Mouse (Mus musculus): ENCODE measurements around the gene Slc6a3. TPM values are rescaled to one million over a fixed set of nuclear protein-coding genes. Genes with fewer than 3 reads are reported as not detected.

Slc6a3 gene
- polyA plus RNA-seq, 1 experiment from 2014 or later, result not detected

GRCm38 (mm10) chr13:73575051-73575450 lies 38.5 kb downstream of the Slc6a3 start:
- TF ChIP-seq CTCF (IDR thresholded peaks at IDR 0.05), result no peak
- H3K27me3 ChIP-seq, result peaks cover 30% of the 10 kb centered on the region
- ATAC-seq (no peak), DNase-seq (ENCODE audit: low read depth, low spot score) (no peak)
- CTCF ChIA-PET, result no interaction called here
- POLR2A ChIA-PET, result no interaction called here
- in situ Hi-C loops (cut with MboI; ENCODE audit: low pct_unique_long_range_greater_than_20kb), result no loop called here

DNA sequence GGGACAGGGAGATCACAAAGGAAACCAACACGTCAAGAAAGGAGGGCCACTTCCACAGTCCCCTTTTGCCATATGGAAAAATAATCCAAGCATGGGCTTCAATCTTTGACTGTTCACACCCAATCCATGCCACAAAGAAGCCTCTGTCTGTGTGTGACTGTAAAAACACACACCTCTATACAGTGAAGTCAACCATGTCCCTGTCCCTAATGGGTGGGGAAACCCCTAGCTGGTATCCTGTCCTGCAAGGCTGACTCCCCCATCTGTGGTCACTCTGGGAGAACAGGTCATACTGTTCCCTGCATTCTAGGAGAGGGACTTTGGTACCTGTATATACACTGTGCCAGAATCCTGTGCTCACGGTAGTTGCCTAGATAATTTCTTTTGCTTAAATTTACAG lies 40.7 kb downstream of the Slc6a3 start:
- peaks cover 19% of the 10 kb centered on the region for H3K27me3 ChIP-seq
- POLR2A ChIA-PET, result no interaction called here
- in situ Hi-C loops (cut with MboI; ENCODE audit: low pct_unique_long_range_greater_than_20kb), result no loop called here
- ATAC-seq (no peak), DNase-seq (ENCODE audit: low read depth, low spot score) (no peak)
- TF ChIP-seq CTCF (IDR thresholded peaks at IDR 0.05), result no peak
- CTCF ChIA-PET, result no interaction called here

GRCm38 (mm10) chr13:73591488-73591887 lies 54.9 kb downstream of the Slc6a3 start:
- ATAC-seq, result no peak
- TF ChIP-seq CTCF (IDR thresholded peaks at IDR 0.05), result no peak
- CTCF ChIA-PET, result no interaction called here
- in situ Hi-C loops (cut with MboI; ENCODE audit: low pct_unique_long_range_greater_than_20kb), result no loop called here
- POLR2A ChIA-PET, result no interaction called here
- H3K27me3 ChIP-seq, result peaks cover 51% of the 10 kb centered on the region
- no peak for DNase-seq (ENCODE audit: low read depth, low spot score)

DNA sequence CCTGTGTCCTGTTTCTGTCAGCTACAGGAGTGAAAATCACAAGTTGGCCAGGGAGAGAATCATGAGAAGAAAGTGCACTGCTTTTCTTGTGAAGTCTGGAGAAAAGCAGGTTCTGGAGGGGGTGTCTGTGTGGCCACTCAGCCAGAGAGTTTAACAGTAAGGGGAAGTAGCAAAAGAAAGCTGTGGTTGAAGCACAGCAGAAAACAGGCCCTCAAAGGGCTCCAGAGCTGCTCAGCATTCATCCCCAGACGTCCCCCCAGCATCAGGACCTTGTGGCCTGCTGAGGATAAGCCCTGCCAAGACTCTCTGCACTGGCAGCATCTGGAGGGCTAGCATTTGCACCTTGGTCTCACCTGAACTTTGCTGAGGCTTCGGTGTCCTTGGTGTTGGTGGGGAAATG lies 56.0 kb downstream of the Slc6a3 start:
- peaks cover 61% of the 10 kb centered on the region for H3K27me3 ChIP-seq
- ATAC-seq (no peak), DNase-seq (ENCODE audit: low read depth, low spot score) (no peak)
- in situ Hi-C loops (cut with MboI; ENCODE audit: low pct_unique_long_range_greater_than_20kb), result no loop called here
- no peak for TF ChIP-seq CTCF (IDR thresholded peaks at IDR 0.05)
- ChIA-PET POLR2A (no interaction called here), CTCF (no interaction called here)

DNA sequence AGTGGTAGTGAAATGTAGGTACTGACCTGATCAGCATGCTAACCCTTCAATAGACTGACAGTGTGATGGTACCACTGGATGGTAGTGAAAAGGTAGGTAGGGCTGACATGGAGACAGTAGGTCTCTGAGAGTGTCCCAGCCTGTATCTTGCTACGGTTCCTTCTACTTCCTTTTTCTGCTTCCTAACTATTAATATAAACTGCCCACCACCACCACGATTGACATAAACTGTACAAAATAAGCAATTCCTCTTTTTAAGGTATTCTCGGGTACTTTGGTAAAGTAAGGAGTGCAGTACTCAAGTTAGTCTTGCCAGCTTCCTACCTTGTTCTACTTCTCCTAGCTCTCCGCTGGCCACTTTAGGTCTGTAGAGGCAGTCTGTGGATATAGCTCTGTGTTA lies 59.7 kb downstream of the Slc6a3 start:
- no peak for TF ChIP-seq CTCF (IDR thresholded peaks at IDR 0.05)
- H3K27me3 ChIP-seq, result peaks cover 54% of the 10 kb centered on the region
- CTCF ChIA-PET, result no interaction called here
- POLR2A ChIA-PET, result no interaction called here
- no peak for DNase-seq (ENCODE audit: low read depth, low spot score)
- ATAC-seq, result no peak
- in situ Hi-C loops (cut with MboI; ENCODE audit: low pct_unique_long_range_greater_than_20kb), result no loop called here

DNA sequence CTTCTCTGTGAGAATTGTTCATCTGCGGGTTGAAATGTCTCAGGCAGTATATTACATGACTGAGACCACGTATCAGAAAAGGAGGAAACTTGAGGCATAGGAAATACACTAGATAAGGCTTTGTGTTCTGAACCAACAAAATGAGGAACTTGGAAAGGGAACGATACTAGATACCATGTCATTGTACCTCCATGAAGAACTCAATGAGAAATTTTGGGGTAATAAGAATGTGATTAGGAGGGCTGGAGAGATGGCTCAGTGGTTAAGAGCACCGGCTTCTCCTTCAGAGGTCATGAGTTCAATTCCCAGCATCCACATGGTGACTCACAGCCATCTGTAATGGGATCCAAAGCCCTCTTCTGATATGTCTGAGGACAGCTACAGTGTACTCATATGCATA lies 63.7 kb downstream of the Slc6a3 start:
- ChIA-PET CTCF (no interaction called here), POLR2A (no interaction called here)
- H3K27me3 ChIP-seq, result peaks cover 39% of the 10 kb centered on the region

GRCm38 (mm10) chr13:73603046-73603445 lies 66.5 kb downstream of the Slc6a3 start:
- ATAC-seq, result no peak
- CTCF ChIA-PET, result no interaction called here
- TF ChIP-seq CTCF (IDR thresholded peaks at IDR 0.05), result no peak
- DNase-seq (ENCODE audit: low read depth, low spot score), result no peak
- POLR2A ChIA-PET, result no interaction called here
- in situ Hi-C loops (cut with MboI; ENCODE audit: low pct_unique_long_range_greater_than_20kb), result loop anchor here (5.0 to 25.0 kb wide), 2 partner anchors 91 to 176 kb away; no protein-coding TSS in a partner anchor
- H3K27me3 ChIP-seq, result peaks cover 11% of the 10 kb centered on the region

More for the DNA sequence above, 63.7 kb downstream of the Slc6a3 start:
- DNase-seq (ENCODE audit: low read depth, low spot score) (no peak), ATAC-seq (no peak)
- TF ChIP-seq CTCF (IDR thresholded peaks at IDR 0.05), result no peak
- in situ Hi-C loops (cut with MboI; ENCODE audit: low pct_unique_long_range_greater_than_20kb), result loop anchor here (5.0 to 25.0 kb wide), 2 partner anchors 88 to 173 kb away; no protein-coding TSS in a partner anchor

- peaks cover 5% of the 10 kb centered on the region for H3K27me3 ChIP-seq
- CTCF ChIA-PET, result no interaction called here
- no peak for TF ChIP-seq CTCF (IDR thresholded peaks at IDR 0.05)
- DNase-seq (ENCODE audit: low read depth, low spot score) (peak; percentile 46), ATAC-seq (peak; percentile 93)
- in situ Hi-C loops (cut with MboI; ENCODE audit: low pct_unique_long_range_greater_than_20kb), result loop anchor here (5.0 to 25.0 kb wide), 2 partner anchors 91 to 176 kb away; no protein-coding TSS in a partner anchor
- POLR2A ChIA-PET, result no interaction called here
Observed at GRCm38 (mm10) chr13:73603522-73604155, 67.1 kb downstream of the Slc6a3 start, which contains the start of gene Clptm1l. Gene Clptm1l, plus strand, starts transcription at chr13:73604006.

DNA sequence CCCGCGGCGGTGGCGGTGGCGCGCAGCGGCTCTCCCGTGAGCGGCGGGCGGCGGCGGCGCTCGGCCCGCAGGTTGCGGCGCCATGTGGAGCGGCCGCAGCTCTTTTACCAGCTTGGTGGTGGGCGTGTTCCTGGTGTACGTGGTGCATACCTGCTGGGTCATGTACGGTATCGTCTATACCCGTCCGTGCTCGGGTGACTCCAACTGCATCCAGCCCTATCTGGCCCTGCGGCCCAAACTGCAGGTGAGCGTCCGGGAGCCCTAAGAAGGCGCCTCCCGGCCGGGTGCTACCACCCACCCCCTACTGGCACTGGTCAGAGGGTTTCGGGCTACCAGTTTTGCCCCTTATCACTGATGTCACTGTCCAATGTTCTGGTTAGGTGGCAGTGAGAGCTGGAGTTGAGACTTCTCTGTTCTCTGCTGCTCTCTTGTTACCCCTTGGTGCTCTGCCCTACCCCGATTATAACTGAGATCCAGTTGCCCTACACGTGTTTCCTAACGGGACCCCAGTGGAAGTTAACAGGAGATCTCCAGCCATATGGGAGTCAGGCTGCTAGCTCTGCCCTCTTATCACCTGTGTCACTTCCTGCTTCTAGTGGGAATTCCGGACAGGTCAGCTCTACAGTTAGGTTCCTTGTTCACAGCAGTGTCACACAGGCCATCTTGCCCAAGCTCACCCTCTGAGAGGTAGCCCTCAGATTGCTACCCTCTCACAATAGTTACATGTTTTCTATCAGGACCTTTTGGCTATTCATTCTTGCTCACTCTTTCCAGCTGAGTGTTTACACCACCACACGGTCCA lies 67.8 kb downstream of the Slc6a3 start:
- ChIA-PET CTCF (interaction anchor here (1.3 kb wide), 1 partner anchor 91 kb away, joined by 5 read pairs; no protein-coding TSS in a partner anchor), POLR2A (no interaction called here)
- in situ Hi-C loops (cut with MboI; ENCODE audit: low pct_unique_long_range_greater_than_20kb), result loop anchor here (5.0 to 25.0 kb wide), 2 partner anchors 92 to 177 kb away; no protein-coding TSS in a partner anchor
- ATAC-seq (peak; percentile 55), DNase-seq (ENCODE audit: low read depth, low spot score) (no peak)
- H3K27me3 ChIP-seq, result no peaks in the 10 kb centered on the region
- no peak for TF ChIP-seq CTCF (IDR thresholded peaks at IDR 0.05)

- no peak for DNase-seq (ENCODE audit: low read depth, low spot score)
- ATAC-seq, result no peak
- ChIA-PET CTCF (interaction anchor here (1.4 kb wide), 1 partner anchor 105 kb away, joined by 3 read pairs; no protein-coding TSS in a partner anchor), POLR2A (no interaction called here)
- in situ Hi-C loops (cut with MboI; ENCODE audit: low pct_unique_long_range_greater_than_20kb), result loop anchor here (25.0 kb wide), 1 partner anchor 106 kb away; no protein-coding TSS in a partner anchor
- no peaks in the 10 kb centered on the region for H3K27me3 ChIP-seq
- no peak for TF ChIP-seq CTCF (IDR thresholded peaks at IDR 0.05)
Observed at GRCm38 (mm10) chr13:73618406-73618805, 81.9 kb downstream of the Slc6a3 start.

DNA sequence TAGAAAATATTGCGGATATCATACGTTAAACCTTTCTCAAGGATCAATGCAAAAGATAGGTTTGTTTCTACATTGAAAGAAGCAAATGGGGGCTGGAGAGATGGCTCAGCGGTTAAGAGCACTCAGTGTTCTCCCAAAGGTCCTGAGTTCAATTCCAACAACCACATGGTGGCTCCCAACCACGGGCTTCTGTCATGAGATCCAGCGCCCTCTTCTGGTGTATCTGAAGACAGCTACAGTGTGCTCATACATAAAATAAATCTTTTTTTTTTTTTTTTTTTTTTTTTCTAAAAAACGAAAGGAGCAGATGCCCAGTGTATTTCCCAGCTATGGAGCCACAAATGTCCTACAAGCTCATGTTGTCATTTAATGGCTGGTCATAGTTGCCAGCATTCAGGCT lies 84.1 kb downstream of the Slc6a3 start:
- in situ Hi-C loops (cut with MboI; ENCODE audit: low pct_unique_long_range_greater_than_20kb), result loop anchor here (25.0 kb wide), 1 partner anchor 108 kb away; no protein-coding TSS in a partner anchor
- TF ChIP-seq CTCF (IDR thresholded peaks at IDR 0.05), result no peak
- no peaks in the 10 kb centered on the region for H3K27me3 ChIP-seq
- POLR2A ChIA-PET, result no interaction called here
- ATAC-seq (no peak), DNase-seq (ENCODE audit: low read depth, low spot score) (no peak)
- CTCF ChIA-PET, result interaction anchor here (1.2 kb wide), 1 partner anchor 21 kb away, joined by 3 read pairs; no protein-coding TSS in a partner anchor

Measured in Patski (cell line).